Mouse (Mus musculus) embryonic fibroblast, embryonic 13.5 days (primary cell): Measurements from ENCODE around the gene Pex7.

Experiments used
- CTCF ChIP-seq: IDR thresholded peaks from 2 replicates; pipeline ENCODE4 v1.5.1; 2011; ENCODE audit warnings: mild to moderate bottlenecking, control low read depth, low read length, moderate library complexity, borderline replicate concordance; ENCODE audit not compliant: insufficient read depth
- POLR2A ChIP-seq: IDR thresholded peaks from 2 replicates; pipeline ENCODE4 v1.6.1; 2011; ENCODE audit warnings: low read depth, mild to moderate bottlenecking, control low read depth, low read length, moderate library complexity

- TF ChIP-seq POLR2A (no peak), CTCF (no peak)
Observed at GRCm38 (mm10) chr10:19947901-19948300, 40.4 kb upstream of the Pex7 start.
